Mouse (Mus musculus) G1E (cell line): ENCODE data around the gene Atf5.

Experiments
- CTCF ChIP-seq: IDR thresholded peaks from 2 replicates; pipeline ENCODE4 v1.5.1; 2012; ENCODE audit warnings: low read depth, low read length, inconsistent platforms, mixed read lengths
- GATA1 ChIP-seq: IDR thresholded peaks from 2 replicates; pipeline ENCODE4 v1.6.1; 2012; ENCODE audit warnings: borderline replicate concordance, low read length, inconsistent platforms, mixed read lengths
- POLR2AphosphoS5 ChIP-seq: IDR thresholded peaks from 2 replicates; pipeline ENCODE4 v1.6.1; 2012; ENCODE audit warnings: low read depth, low read length, inconsistent platforms; ENCODE audit not compliant: insufficient replicate concordance
- TAL1 ChIP-seq: conservative IDR thresholded peaks from 2 replicates; pipeline ENCODE4 v1.6.1; 2012; ENCODE audit warnings: low read depth, low read length, inconsistent platforms, mixed read lengths

DNA sequence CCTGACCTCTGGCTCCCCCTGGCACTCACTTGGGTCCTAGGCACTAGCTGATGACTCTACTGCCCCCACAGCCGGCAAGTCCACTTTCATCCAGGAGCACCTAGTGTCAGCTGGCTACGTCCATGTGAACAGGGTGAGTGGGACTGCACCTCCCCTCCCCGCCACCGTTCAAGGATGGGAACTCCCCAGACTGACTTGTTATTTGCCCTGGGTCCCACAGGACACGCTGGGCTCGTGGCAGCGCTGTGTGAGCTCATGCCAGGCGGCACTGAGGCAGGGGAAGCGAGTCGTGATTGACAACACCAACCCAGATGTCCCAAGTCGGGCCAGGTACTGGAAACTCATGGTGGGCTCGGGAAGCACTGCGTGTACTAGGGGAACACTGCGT lies 45.0 kb upstream of the Atf5 start:
- TF ChIP-seq CTCF: no peak
- no peak for TF ChIP-seq GATA1
- TF ChIP-seq POLR2AphosphoS5: no peak
- no peak for TF ChIP-seq TAL1
